Mouse (Mus musculus) layer of hippocampus, adult 6 months (tissue): ENCODE measurements around the gene 6720489N17Rik. TPM values are rescaled to one million over a fixed set of nuclear protein-coding genes. Genes with fewer than 3 reads are reported as not detected.

Experiments used
- long read RNA-seq, 2 experiments: library from polyadenylated mRNA; unstranded; transcript quantifications; one replicate each; pipeline ENCODE4 v2.0.0; 2019 to 2020
- microRNA-seq: library from miRNA; unstranded; fragments of <30 nt; microRNA quantifications from one replicate; pipeline ENCODE4 v1.2.0, GENCODE M21; 2020
- polyA plus RNA-seq: library from polyadenylated mRNA; unstranded; fragments of <200 nt; fragmentation: Nextera tagmentation; gene quantifications from 2 replicates; pipeline ENCODE4 v1.2.3, GENCODE M21; 2021

The 6720489N17Rik gene
- 3.0 and 5.7 TPM in 2 replicates for polyA plus RNA-seq
- long read RNA-seq, experiment 1, partial matches to known transcripts: 0 of 12 reads
- long read RNA-seq, experiment 1, other reads (novel, unspliced or antisense): 9 of 12 reads
- long read RNA-seq, experiment 2, transcript 6720489N17Rik-203 (4 exons, 1,457 nt): minor isoform, 5 of 23 reads
- long read RNA-seq, experiment 2, transcript 6720489N17Rik-202 (3 exons, 2,640 nt): major isoform, 12 of 23 reads
- long read RNA-seq, experiment 2, partial matches to known transcripts: 0 of 23 reads
- long read RNA-seq, experiment 2, other reads (novel, unspliced or antisense): 6 of 23 reads

GRCm38 (mm10) chr13:62623577-62624276 is at the start of gene 6720489N17Rik:
TSS of gene 6720489N17Rik (minus strand) at chr13:62624182.

GRCm38 (mm10) chr13:62571099-62571498 is 52.9 kb downstream of the 6720489N17Rik start, which contains the start of gene Zfp934:
TSS of gene Zfp934 (minus strand) at chr13:62571199.

GRCm38 (mm10) chr13:62558189-62559110 is 65.5 kb downstream of the 6720489N17Rik start, which contains the start of gene Zfp935:
TSS of gene Zfp935 (minus strand) at chr13:62558511.

Small RNAs within 50 kb of the gene (microRNA-seq; reads per million reads assigned to microRNA genes)
- gene Gm24020: not detected

Other genes starting within 250 kb of the 6720489N17Rik start
- gene Gm3604, start 241.0 kb downstream of the 6720489N17Rik start, polyA plus RNA-seq: 0.74 and 1.0 TPM in 2 replicates
- 5.9 and 6.2 TPM in 2 replicates for gene Gm49359, start 157.3 kb downstream of the 6720489N17Rik start, polyA plus RNA-seq
- gene Zfp935, start 65.7 kb downstream of the 6720489N17Rik start, polyA plus RNA-seq: not detected in 2 replicates
- 6.4 and 6.7 TPM in 2 replicates for gene Zfp934, start 53.0 kb downstream of the 6720489N17Rik start, polyA plus RNA-seq
- 13.5 and 13.8 TPM in 2 replicates for gene Platr25, start 136.5 kb upstream of the 6720489N17Rik start, polyA plus RNA-seq
- 2.7 and 3.8 TPM in 2 replicates for gene Gm5141, start 161.6 kb upstream of the 6720489N17Rik start, polyA plus RNA-seq
- gene Fbp2, start 234.2 kb upstream of the 6720489N17Rik start, polyA plus RNA-seq: 0.10 TPM in 1 of 2 replicates, not detected in the other